Mouse (Mus musculus): ENCODE measurements around the gene Cnga3. TPM values are rescaled to one million over a fixed set of nuclear protein-coding genes. Genes with fewer than 3 reads are reported as not detected.
A peak's percentile ranks its signal among the peaks of the same experiment; 100 is the strongest.

The Cnga3 gene
- polyA plus RNA-seq, 1 experiment from 2014 or later = 0.05 TPM

DNA sequence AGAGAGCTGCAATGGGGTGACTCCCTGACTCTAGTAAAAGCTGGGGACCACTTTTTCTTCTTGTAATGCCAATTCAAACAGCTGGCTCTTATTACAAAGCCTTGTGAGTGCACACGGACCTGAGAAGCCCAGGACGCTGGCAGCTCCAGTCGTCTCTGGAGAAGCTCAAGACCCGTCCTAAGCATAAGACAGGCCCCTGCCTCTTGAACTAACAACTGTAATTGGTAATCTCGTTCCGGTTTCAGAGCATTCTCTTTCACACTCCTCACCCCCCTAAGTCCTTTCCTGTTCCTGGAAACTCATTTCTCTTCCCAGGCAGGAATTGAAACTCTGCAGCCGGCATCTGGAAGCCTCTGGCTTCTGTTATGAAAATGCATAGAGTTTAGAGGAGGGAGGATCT is 7.8 kb downstream of the Cnga3 start:
- Histone ChIP-seq H3K9me3 (no peaks in the 10 kb centered on the region), H3K4me3 (no peak overlapping the region), H3K27me3 (ENCODE audit: insufficient read depth, poor library complexity, severe bottlenecking) (no peaks in the 10 kb centered on the region), H3K36me3 (no peaks in the 10 kb centered on the region), H3K27ac (no peak overlapping the region), H3K4me1 (replicated peaks) (peaks cover 22% of the 10 kb centered on the region)
- 82% methylated on average over 7 of the region's 7 CpGs for WGBS
- no peak for DNase-seq (ENCODE audit: low spot score)

DNA sequence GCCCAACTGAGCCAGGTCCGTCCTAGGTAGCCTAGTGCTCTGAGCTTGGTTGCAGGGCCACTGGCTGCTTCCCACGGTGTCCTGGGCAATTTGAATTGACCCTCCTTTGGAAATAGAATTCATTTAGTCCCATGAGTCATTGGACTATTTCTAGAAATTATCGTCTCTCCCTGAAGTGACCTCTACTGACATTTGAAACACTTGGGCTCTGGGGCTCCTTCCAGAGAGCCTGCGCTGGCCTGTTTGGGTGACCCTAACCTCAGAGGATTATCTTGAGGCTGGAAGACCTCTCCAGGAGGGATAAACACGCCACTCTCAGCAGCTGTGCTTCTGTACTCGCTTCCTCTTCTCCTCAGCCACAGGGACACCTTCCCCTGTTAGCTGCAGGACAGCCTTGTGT is 16.2 kb downstream of the Cnga3 start:
- no peak for DNase-seq (ENCODE audit: low spot score)
- Histone ChIP-seq H3K4me3 (no peak overlapping the region), H3K27me3 (ENCODE audit: insufficient read depth, poor library complexity, severe bottlenecking) (no peaks in the 10 kb centered on the region), H3K36me3 (no peaks in the 10 kb centered on the region), H3K9me3 (peaks cover 12% of the 10 kb centered on the region; the same call in 1 of the 2 replicates), H3K4me1 (replicated peaks) (no peaks in the 10 kb centered on the region), H3K27ac (no peak overlapping the region)
- WGBS = 70% methylated on average over 6 of the region's 6 CpGs

DNA sequence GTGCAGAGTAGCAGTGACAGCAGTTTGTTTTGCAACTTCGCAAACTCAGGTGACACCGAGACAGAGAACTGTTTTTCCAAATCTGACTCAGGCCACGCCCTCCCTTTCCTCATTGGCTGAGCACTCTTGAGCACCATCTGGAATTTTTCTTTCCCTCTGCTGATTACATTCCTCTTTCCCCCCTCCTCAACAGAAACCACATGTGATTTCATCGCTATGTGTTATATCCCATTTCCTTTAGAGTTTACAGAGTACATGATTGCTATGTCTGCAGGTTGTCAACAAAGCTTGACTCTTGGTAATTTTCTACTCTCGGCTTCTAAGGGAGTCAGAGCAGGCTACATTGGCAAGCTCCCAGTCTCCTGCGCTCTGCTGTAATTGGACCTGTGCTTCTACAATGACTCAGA is 17.1 kb downstream of the Cnga3 start:
- WGBS = 68% methylated on average over 6 of the region's 6 CpGs
- Histone ChIP-seq H3K36me3 (no peaks in the 10 kb centered on the region), H3K4me1 (replicated peaks) (no peaks in the 10 kb centered on the region), H3K9me3 (peaks cover 12% of the 10 kb centered on the region; the same call in 1 of the 2 replicates), H3K27ac (no peak overlapping the region), H3K27me3 (ENCODE audit: insufficient read depth, poor library complexity, severe bottlenecking) (no peaks in the 10 kb centered on the region), H3K4me3 (no peak overlapping the region)
- no peak for DNase-seq (ENCODE audit: low spot score)

DNA sequence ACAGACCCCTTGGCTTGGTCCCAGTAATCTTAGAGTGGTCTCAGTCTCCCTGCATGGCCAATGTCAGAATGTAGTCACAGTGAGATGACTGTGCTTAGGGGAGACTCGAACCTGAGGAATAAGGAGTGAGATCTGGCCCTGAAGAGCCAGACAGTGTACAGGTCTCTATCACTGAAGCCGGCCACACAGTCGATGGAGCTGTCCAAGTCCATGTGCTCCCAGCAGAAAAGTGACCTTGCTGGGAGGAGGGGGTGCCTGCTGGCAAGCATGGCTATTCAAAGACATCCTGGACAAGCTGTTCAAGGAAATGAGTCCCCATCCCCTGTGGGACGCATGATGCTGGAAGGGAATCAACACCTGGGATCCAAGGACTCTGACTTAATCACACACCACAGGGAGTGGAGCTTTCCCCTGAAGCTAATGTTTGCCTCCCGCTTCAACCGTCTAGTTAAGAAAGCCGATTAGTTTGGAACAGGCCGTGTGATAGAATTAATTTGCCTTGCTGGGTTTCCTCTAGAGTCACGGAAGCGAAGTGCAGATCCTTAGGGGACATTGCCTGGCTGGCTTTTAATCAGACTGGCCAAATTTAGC is 24.9 kb downstream of the Cnga3 start:
- DNase-seq (ENCODE audit: low spot score) = no peak

DNA sequence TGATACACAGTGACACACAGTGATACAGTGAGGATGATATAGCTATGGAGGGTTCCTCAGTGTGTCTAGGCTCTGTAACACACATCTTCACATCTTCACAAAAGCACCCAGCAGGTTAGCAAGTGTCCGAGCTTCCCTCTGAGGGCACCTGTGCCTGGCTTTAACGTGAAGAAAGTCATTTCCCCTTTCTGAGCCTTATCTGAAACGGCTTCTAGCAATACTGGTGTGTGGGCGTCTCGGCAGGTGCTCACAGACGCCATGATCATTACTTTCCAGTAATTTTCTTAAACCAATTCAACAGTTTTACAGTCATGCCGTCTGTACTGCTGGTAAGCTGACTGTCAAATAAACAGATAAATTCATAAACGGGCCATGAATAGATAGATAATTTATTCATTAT is 28.0 kb downstream of the Cnga3 start:
- Histone ChIP-seq H3K27ac (no peak overlapping the region), H3K4me1 (replicated peaks) (no peaks in the 10 kb centered on the region), H3K36me3 (no peaks in the 10 kb centered on the region), H3K9me3 (no peaks in the 10 kb centered on the region), H3K27me3 (ENCODE audit: insufficient read depth, poor library complexity, severe bottlenecking) (no peaks in the 10 kb centered on the region), H3K4me3 (no peak overlapping the region)
- no peak for DNase-seq (ENCODE audit: low spot score)
- WGBS = 85% methylated on average over 8 of the region's 8 CpGs

More for the DNA sequence above, 24.9 kb downstream of the Cnga3 start:
- no peaks in the 10 kb centered on the region for H3K4me1 ChIP-seq (replicated peaks)
- H3K27me3 ChIP-seq (ENCODE audit: insufficient read depth, poor library complexity, severe bottlenecking) = no peaks in the 10 kb centered on the region
- no peak overlapping the region for H3K27ac ChIP-seq
- H3K9me3 ChIP-seq = no peaks in the 10 kb centered on the region
- WGBS = 73% methylated on average over 10 of the region's 10 CpGs
- H3K4me3 ChIP-seq = no peak overlapping the region
- H3K36me3 ChIP-seq = no peaks in the 10 kb centered on the region

DNA sequence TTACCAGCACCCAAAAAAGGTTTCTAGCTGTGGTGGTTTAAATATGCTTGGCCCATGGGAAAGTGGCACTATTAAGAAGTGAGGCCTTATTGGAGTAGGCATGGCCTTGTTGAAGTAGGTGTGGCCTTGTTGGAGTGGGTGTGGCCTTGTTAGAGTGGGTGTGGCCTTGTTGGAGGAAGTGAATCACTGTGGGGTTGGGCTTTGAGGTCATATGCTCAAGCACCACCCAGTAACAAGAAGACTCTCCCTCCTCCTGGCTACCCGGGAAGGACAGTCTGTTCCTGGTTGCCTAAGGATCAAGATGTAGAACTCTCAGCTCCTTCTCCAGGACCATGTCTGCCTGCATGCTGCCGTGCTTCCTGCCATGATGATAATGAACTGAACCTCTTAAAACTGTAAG is 32.2 kb downstream of the Cnga3 start:
- Histone ChIP-seq H3K36me3 (no peaks in the 10 kb centered on the region), H3K4me3 (no peak overlapping the region), H3K27ac (no peak overlapping the region), H3K4me1 (replicated peaks) (no peaks in the 10 kb centered on the region), H3K9me3 (no peaks in the 10 kb centered on the region), H3K27me3 (ENCODE audit: insufficient read depth, poor library complexity, severe bottlenecking) (no peaks in the 10 kb centered on the region)
- DNase-seq (ENCODE audit: low spot score) = no peak
- 84% methylated on average over 2 of the region's 2 CpGs for WGBS

DNA sequence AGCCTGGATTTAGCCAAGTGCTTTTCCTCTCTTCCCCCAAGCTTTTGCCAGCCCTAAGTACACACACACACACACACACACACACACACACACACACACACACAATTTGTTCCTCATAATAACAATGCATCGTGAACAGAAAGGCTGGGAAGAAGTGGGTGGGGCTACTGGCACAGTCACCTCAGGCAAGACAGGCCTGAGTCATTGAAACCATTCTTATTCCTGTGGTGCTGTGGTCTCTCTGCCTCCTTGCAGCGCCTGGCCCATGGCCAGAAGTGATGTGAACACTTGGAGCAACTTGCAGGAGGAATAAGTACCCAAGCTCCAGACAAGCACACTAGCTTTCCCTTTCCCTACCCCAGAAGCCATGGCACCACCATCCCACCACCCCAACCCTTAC is 34.2 kb downstream of the Cnga3 start:
- DNase-seq (ENCODE audit: low spot score) = no peak
- Histone ChIP-seq H3K4me3 (no peak overlapping the region), H3K9me3 (no peaks in the 10 kb centered on the region), H3K36me3 (no peaks in the 10 kb centered on the region), H3K27me3 (ENCODE audit: insufficient read depth, poor library complexity, severe bottlenecking) (no peaks in the 10 kb centered on the region), H3K27ac (no peak overlapping the region), H3K4me1 (replicated peaks) (no peaks in the 10 kb centered on the region)
- WGBS = 51% methylated on average over 2 of the region's 2 CpGs

DNA sequence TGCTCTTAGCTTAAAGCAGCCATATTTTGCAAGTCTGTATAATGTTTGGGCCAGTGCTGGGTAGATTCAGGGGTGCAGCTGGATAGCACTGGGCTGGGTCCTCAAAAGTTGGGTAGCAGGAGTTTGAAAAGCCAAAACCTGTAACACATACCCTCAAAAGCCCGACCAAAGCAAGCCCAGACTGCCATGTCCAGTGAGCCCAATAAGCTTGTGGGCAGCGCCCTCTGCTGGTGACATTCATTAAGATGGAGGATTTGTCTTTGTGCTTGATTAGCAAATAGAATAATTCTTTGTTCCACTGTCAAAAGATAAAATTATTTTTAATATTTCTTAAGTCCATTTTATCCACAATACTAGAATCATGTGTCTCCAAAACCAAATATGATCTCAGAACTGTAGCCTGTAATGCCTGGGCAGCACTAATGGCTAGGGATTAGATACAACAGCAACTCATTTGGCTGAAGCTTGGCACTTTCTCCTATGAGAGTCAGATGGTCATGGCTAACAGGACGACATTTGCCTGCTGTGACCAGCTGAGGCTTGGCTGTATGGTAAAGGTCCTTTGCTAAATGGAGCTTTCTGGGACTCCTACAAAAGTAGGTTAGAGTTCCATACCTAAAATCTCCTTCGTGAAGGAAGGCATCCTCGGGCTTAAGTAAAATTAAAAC is 36.5 kb downstream of the Cnga3 start:
- H3K4me3 ChIP-seq = no peak overlapping the region
- no peaks in the 10 kb centered on the region for H3K27me3 ChIP-seq (ENCODE audit: insufficient read depth, poor library complexity, severe bottlenecking)
- H3K4me1 ChIP-seq (replicated peaks) = no peaks in the 10 kb centered on the region
- no peak overlapping the region for H3K27ac ChIP-seq
- DNase-seq (ENCODE audit: low spot score) = peak; percentile 80
- no peaks in the 10 kb centered on the region for H3K9me3 ChIP-seq
- no peaks in the 10 kb centered on the region for H3K36me3 ChIP-seq
- 42% methylated on average over 5 of the region's 5 CpGs for WGBS

DNA sequence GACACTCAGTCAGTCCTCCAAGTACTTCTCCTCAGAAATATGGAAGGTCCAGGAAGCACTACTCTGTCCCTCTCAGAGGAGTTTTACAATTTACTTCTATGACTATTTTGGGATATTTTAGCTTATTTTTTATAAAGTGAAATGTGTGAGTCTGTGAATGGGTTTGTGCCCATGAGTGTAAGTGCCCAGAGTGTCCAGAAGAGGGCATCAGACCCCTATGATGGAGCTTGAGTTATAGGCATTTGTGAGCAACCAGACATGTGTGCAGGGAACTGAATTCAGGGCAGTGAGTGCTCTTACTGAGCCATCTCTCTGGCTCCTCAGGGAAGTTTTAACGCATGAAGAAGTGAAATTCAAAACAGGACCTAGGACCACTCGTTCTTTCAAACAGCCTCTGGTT is 44.2 kb downstream of the Cnga3 start:
- Histone ChIP-seq H3K4me3 (no peak overlapping the region), H3K9me3 (no peaks in the 10 kb centered on the region), H3K36me3 (no peaks in the 10 kb centered on the region), H3K27me3 (ENCODE audit: insufficient read depth, poor library complexity, severe bottlenecking) (no peaks in the 10 kb centered on the region), H3K27ac (no peak overlapping the region), H3K4me1 (replicated peaks) (no peaks in the 10 kb centered on the region)
- WGBS = 95% methylated on average over 2 of the region's 2 CpGs
- DNase-seq (ENCODE audit: low spot score) = no peak

DNA sequence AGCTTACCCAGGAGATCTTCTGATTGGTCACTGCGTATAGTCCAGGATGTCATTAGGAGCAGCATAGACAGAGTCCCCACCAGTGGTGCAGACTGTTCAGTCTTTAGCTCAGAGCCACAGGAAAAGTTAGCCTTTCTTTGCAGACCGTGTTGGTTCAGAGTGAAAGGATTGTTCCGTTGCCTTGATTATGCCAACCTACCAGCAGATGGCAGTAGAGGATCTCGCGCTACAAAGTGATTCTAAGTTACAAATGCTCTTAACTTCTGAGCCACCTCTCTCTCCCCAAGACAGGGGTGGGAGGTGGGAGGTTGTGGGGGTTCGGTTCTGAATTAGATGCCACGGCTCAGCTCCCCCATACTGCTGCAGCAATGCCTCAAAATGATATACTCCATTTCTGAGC is 58.2 kb downstream of the Cnga3 start:
- no peak overlapping the region for H3K27ac ChIP-seq
- 12% methylated on average over 7 of the region's 7 CpGs for WGBS
- peak; percentile 54 for DNase-seq (ENCODE audit: low spot score)
- H3K4me3 ChIP-seq = no peak overlapping the region
- H3K9me3 ChIP-seq = no peaks in the 10 kb centered on the region
- no peaks in the 10 kb centered on the region for H3K36me3 ChIP-seq
- no peaks in the 10 kb centered on the region for H3K4me1 ChIP-seq (replicated peaks)
- H3K27me3 ChIP-seq (ENCODE audit: insufficient read depth, poor library complexity, severe bottlenecking) = no peaks in the 10 kb centered on the region

DNA sequence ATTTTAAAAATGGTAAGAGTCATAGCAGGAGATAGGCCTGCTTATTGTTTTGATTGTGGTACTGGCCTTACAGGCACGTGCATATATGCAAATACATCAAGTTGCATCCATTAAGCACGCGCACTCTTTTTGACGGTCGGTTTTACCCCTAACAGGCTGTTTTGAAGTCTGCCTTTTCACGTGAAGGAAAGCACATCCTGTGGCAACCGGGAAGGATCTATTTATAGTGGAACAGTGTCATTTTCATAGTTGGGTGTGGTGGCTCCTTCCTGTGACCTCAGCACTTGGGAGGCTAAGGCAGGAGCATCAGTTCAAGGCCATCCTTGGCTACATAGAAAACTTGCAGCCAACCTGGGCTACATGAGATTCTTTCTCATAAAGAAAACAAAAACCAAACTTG is 72.3 kb downstream of the Cnga3 start:
- no peaks in the 10 kb centered on the region for H3K36me3 ChIP-seq
- no peaks in the 10 kb centered on the region for H3K9me3 ChIP-seq
- H3K27ac ChIP-seq = no peak overlapping the region
- no peak overlapping the region for H3K4me3 ChIP-seq
- H3K4me1 ChIP-seq (replicated peaks) = no peaks in the 10 kb centered on the region
- no peaks in the 10 kb centered on the region for H3K27me3 ChIP-seq (ENCODE audit: insufficient read depth, poor library complexity, severe bottlenecking)
- no peak for DNase-seq (ENCODE audit: low spot score)
- WGBS = 73% methylated on average over 7 of the region's 7 CpGs

DNA sequence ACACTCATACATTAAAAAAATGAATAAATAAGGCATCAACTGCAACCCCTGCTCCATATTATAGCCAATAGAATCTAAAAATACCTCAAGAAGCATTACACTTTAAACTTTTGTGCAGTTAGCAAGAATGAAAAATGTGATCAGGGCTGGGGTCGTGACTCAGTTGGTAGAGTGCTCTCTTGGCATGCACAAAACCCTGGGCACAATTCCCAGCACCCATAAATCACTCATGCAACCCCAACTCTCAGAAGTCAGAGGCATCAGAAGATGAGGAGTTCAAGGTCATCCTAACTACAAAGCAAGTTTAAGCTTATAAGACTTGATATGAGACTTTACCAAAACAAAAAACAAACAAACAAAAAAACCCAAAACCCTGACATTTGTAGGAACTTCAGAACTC is 73.5 kb downstream of the Cnga3 start:
- DNase-seq (ENCODE audit: low spot score) = no peak
- H3K36me3 ChIP-seq = no peaks in the 10 kb centered on the region
- no peak overlapping the region for H3K4me3 ChIP-seq
- no peaks in the 10 kb centered on the region for H3K27me3 ChIP-seq (ENCODE audit: insufficient read depth, poor library complexity, severe bottlenecking)
- H3K27ac ChIP-seq = no peak overlapping the region
- 92% methylated on average over 1 of the region's 1 CpGs for WGBS
- no peaks in the 10 kb centered on the region for H3K9me3 ChIP-seq
- H3K4me1 ChIP-seq (replicated peaks) = no peaks in the 10 kb centered on the region

DNA sequence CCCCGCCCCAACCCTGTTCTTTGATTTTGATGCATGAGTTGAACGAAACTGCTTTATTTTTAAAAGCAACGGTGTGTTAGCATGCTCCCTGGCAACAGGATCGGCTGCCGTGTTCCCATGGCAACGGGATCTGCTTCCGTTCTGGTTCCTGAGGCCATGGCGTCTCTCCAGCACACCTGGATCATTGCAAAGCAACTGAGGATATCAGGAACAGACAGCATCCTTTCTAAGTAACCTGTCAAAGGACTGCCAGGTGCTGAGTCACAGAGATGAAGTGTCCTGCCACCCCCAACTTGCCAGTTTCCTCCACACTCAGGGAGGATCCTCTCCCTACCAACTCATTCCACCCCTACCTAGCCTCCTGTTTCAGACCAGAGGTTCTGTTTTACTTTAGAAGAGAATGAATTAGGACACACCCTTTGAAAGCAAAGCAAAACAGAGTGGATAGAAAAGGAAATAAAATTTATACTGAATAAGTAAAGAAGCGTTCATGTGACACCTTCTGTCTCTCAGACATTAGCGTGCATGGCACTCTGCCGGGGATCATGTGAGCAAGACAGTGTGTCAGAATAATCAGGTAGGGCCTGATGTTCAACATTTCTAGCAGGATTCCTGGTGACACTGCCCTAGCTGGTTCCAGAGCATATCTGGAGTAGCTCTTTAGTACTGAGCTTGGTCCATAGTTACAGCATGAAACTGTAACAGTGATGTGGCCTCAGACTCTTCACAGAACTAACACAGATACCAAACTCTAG is 74.1 kb downstream of the Cnga3 start:
- DNase-seq (ENCODE audit: low spot score) = peak; percentile 8
- H3K4me1 ChIP-seq (replicated peaks) = no peaks in the 10 kb centered on the region
- no peaks in the 10 kb centered on the region for H3K36me3 ChIP-seq
- H3K9me3 ChIP-seq = no peaks in the 10 kb centered on the region
- H3K27ac ChIP-seq = no peak overlapping the region
- H3K27me3 ChIP-seq (ENCODE audit: insufficient read depth, poor library complexity, severe bottlenecking) = no peaks in the 10 kb centered on the region
- WGBS = 81% methylated on average over 11 of the region's 11 CpGs
- no peak overlapping the region for H3K4me3 ChIP-seq

Measured in hindbrain, embryonic 10.5 days (tissue).